Mouse (Mus musculus) thymus, adult 2 months (tissue): ENCODE measurements around the gene Cbarp.

Experiments used
- CTCF ChIP-seq: fragments of 200-500 bp; IDR thresholded peaks from 2 replicates; pipeline ENCODE4 v1.5.1; 2012; ENCODE audit warnings: mild to moderate bottlenecking, control low read depth, low read length, moderate library complexity, borderline replicate concordance; ENCODE audit not compliant: control insufficient read depth, poor library complexity, insufficient read depth; ENCODE audit errors: extremely low read depth
- POLR2A ChIP-seq: fragments of 200-500 bp; IDR thresholded peaks from 2 replicates; pipeline ENCODE4 v1.6.1; 2012; ENCODE audit warnings: mild to moderate bottlenecking, low read length, control low read depth, moderate library complexity; ENCODE audit not compliant: control insufficient read depth, poor library complexity, insufficient read depth; ENCODE audit errors: extremely low read depth

GRCm38 (mm10) chr10:80116927-80117691 is 23.5 kb downstream of the Cbarp start:
- no peak for TF ChIP-seq POLR2A
- no peak for TF ChIP-seq CTCF
